ENCODE assay signal across 15 mouse cellular contexts in the genomic region with DNA sequence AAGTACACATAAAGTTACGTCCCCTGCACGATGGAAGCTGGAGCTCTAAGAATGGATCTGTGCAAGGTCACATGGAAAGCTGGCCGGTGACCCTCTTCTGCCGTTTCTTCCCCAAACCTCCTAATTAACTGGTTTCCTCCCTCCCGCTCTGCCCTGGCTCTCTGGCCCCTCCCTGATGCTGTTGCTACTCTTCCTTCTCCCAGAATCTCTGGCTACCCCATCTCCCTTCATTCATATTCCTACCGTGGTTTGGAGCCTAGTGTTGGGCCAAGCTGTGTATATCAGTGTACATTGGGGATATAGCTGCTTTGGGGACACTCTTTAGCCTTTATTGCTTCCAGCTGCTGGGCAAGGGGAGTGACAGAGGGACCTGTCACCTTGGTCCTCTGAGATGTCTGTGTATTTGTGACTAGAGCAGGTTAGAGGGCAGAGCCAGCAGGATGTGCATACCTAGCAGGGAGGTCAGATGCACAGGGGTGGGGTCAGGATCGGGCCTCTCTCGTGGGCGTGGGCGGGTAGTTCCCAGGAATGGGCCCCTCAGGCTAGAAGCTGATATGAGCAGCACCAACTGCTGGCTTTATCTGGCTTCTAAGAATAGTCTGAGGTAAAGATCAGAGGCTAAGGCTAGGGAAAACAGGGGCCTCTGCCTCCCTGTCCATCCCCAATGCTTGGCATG. TPM values are rescaled to one million over a fixed set of nuclear protein-coding genes. Genes with fewer than 3 reads are reported as not detected.
DNase-seq lines count a peak whose midpoint lies in the region; ATAC-seq and TF ChIP-seq lines count a peak whose summit lies in the region.
"Had no signal": no experiment of that assay in that cellular context is flagged by ENCODE, and none has a peak within 500 bp of the region (broad histone marks: within the 10 kb centered on the region; RNA-seq: fewer than 3 reads in every experiment).

No protein-coding gene starts in this region.

- DNase-seq in lung, embryonic 14.5 days, result no peak
- no peak for DNase-seq in lung, adult 18-20 months
- DNase-seq: adrenal gland, adult 8-10 months; cerebellum, adult 9-10 months; gastrocnemius, postnatal 10 days; left cerebral cortex, postnatal 4 days; thymus, postnatal 14 days had no signal

- TF ChIP-seq CTCF in lung, embryonic 14.5 days (IDR thresholded peaks at IDR 0.05; ENCODE audit: low read depth), result no peak
- TF ChIP-seq CTCF in intestine, postnatal 0 days (IDR thresholded peaks at IDR 0.05; ENCODE audit: low read depth), result no peak

- no peaks in the 10 kb centered on the region for H3K36me3 ChIP-seq in lung, embryonic 14.5 days (ENCODE audit: insufficient read depth)
- H3K36me3 ChIP-seq in intestine, postnatal 0 days (ENCODE audit: control insufficient read depth, insufficient read depth), result no peaks in the 10 kb centered on the region
- H3K36me3 ChIP-seq in stomach, embryonic 15.5 days, result no peaks in the 10 kb centered on the region
- H3K36me3 ChIP-seq in hindbrain, embryonic 12.5 days, result no peaks in the 10 kb centered on the region
- H3K36me3 ChIP-seq: neural tube, embryonic 15.5 days had no signal

- H3K4me2 ChIP-seq in lung, embryonic 14.5 days, result no peak overlapping the region
- H3K4me2 ChIP-seq in intestine, postnatal 0 days (replicated peaks; ENCODE audit: low read depth), result 0 out of 2 replicates have a peak overlapping the region, but pooled peaks have one; percentile 10
- H3K4me2 ChIP-seq in stomach, embryonic 15.5 days, result peak overlapping the region; percentile 10; the same call in 1 of the 2 replicates
- H3K4me2 ChIP-seq in hindbrain, embryonic 12.5 days (replicated peaks), result no peak overlapping the region
- H3K4me2 ChIP-seq: neural tube, embryonic 15.5 days had no signal

- peak; percentile 49; the same call in 1 of the 2 replicates for ATAC-seq in lung, embryonic 14.5 days (ENCODE audit: insufficient read depth)
- ATAC-seq in common myeloid progenitor, adult 5-6 weeks (replicated peaks; ENCODE audit: low read depth, poor library complexity, severe bottlenecking), result peak; percentile 43; the same call in 1 of the 2 replicates
- peak; percentile 80 for ATAC-seq in intestine, postnatal 0 days
- peak; percentile 91 for ATAC-seq in stomach, embryonic 15.5 days (ENCODE audit: insufficient read depth, low FRiP score, low read depth)
- no peak for ATAC-seq in hindbrain, embryonic 12.5 days (ENCODE audit: low FRiP score)
- ATAC-seq in cerebellum, adult (ENCODE audit: insufficient number of reproducible peaks, low FRiP score, low TSS enrichment), result no peak
- ATAC-seq: hindbrain, postnatal 0 days had no signal

- no peaks in the 10 kb centered on the region for H3K4me1 ChIP-seq in lung, embryonic 14.5 days (ENCODE audit: insufficient read depth)
- peaks cover 5% of the 10 kb centered on the region; the same call in 1 of the 2 replicates for H3K4me1 ChIP-seq in intestine, postnatal 0 days (replicated peaks; ENCODE audit: control insufficient read depth, insufficient read depth, low read length)
- H3K4me1 ChIP-seq in stomach, embryonic 15.5 days, result no peaks in the 10 kb centered on the region
- no peaks in the 10 kb centered on the region for H3K4me1 ChIP-seq in hindbrain, embryonic 12.5 days
- H3K4me1 ChIP-seq: neural tube, embryonic 15.5 days had no signal

- H3K9ac ChIP-seq in lung, embryonic 14.5 days, result no peak overlapping the region
- H3K9ac ChIP-seq in intestine, postnatal 0 days (ENCODE audit: low read depth, low read length), result no peak overlapping the region
- H3K9ac ChIP-seq in stomach, embryonic 15.5 days, result no peak overlapping the region
- no peak overlapping the region for H3K9ac ChIP-seq in hindbrain, embryonic 12.5 days
- H3K9ac ChIP-seq: neural tube, embryonic 15.5 days had no signal

- no peak overlapping the region for H3K27ac ChIP-seq in lung, embryonic 14.5 days (ENCODE audit: low read depth)
- peak overlapping the region; percentile 79 for H3K27ac ChIP-seq in intestine, postnatal 0 days (ENCODE audit: low read depth, low read length)
- H3K27ac ChIP-seq in stomach, embryonic 15.5 days, result no peak overlapping the region
- no peak overlapping the region for H3K27ac ChIP-seq in hindbrain, embryonic 12.5 days
- H3K27ac ChIP-seq: hindbrain, postnatal 0 days; neural tube, embryonic 15.5 days had no signal

- H3K9me3 ChIP-seq in lung, embryonic 14.5 days (ENCODE audit: low read depth, low read length), result no peaks in the 10 kb centered on the region
- H3K9me3 ChIP-seq in intestine, postnatal 0 days (ENCODE audit: control insufficient read depth), result no peaks in the 10 kb centered on the region
- no peaks in the 10 kb centered on the region for H3K9me3 ChIP-seq in stomach, embryonic 15.5 days
- no peaks in the 10 kb centered on the region for H3K9me3 ChIP-seq in hindbrain, embryonic 12.5 days (replicated peaks)
- H3K9me3 ChIP-seq: neural tube, embryonic 15.5 days had no signal

- WGBS in lung, embryonic 14.5 days, result 37% methylated on average over 10 of the region's 10 CpGs
- 27% methylated on average over 10 of the region's 10 CpGs for WGBS in intestine, postnatal 0 days
- WGBS in stomach, embryonic 15.5 days, result 31% methylated on average over 10 of the region's 10 CpGs
- WGBS in hindbrain, embryonic 12.5 days, result 62% methylated on average over 10 of the region's 10 CpGs

- H3K4me3 ChIP-seq in lung, embryonic 14.5 days (ENCODE audit: low read depth, low read length), result no peak overlapping the region
- H3K4me3 ChIP-seq in intestine, postnatal 0 days (ENCODE audit: low read depth, low read length), result no peak overlapping the region
- no peak overlapping the region for H3K4me3 ChIP-seq in stomach, embryonic 15.5 days (replicated peaks)
- H3K4me3 ChIP-seq in hindbrain, embryonic 12.5 days, result no peak overlapping the region
- H3K4me3 ChIP-seq: megakaryocyte, embryonic 14.5 days; neural tube, embryonic 15.5 days had no signal

- H3K27me3 ChIP-seq in lung, embryonic 14.5 days (ENCODE audit: insufficient read depth, low read length), result no peaks in the 10 kb centered on the region
- no peaks in the 10 kb centered on the region for H3K27me3 ChIP-seq in intestine, postnatal 0 days (replicated peaks; ENCODE audit: control insufficient read depth, insufficient read depth, low read length)
- no peaks in the 10 kb centered on the region for H3K27me3 ChIP-seq in stomach, embryonic 15.5 days (replicated peaks)
- no peaks in the 10 kb centered on the region for H3K27me3 ChIP-seq in hindbrain, embryonic 12.5 days
- H3K27me3 ChIP-seq: neural tube, embryonic 15.5 days had no signal

RNA-seq across cellular contexts. Expression of gene Myh7b, which starts 6.3 kb away (rescaled TPM):
- 0.32 and 0.36 TPM in 2 replicates for polyA plus RNA-seq in lung, embryonic 14.5 days (2014; fragmentation: Nextera tagmentation; extraction: Ambion mirVana)
- 0.05 TPM in 1 of 2 replicates, not detected in the other for total RNA-seq in common myeloid progenitor, adult 5-6 weeks (2017)
- 2.7 and 2.8 TPM in 2 replicates for polyA plus RNA-seq in intestine, postnatal 0 days (2015; fragmentation: Nextera tagmentation; extraction: Ambion mirVana)
- 0.71 and 0.86 TPM in 2 replicates for polyA plus RNA-seq in stomach, embryonic 15.5 days (2015; fragmentation: Nextera tagmentation; extraction: Ambion mirVana)
- 0.61 and 1.6 TPM in 2 replicates for polyA plus RNA-seq in hindbrain, embryonic 12.5 days (2016; fragmentation: Nextera tagmentation; extraction: Ambion mirVana)

RNA-seq across cellular contexts. Expression of gene Gss, which starts 12.1 kb away (rescaled TPM):
- polyA plus RNA-seq in lung, embryonic 14.5 days (2014; fragmentation: Nextera tagmentation; extraction: Ambion mirVana), result 22.0 TPM in 2 replicates
- total RNA-seq in common myeloid progenitor, adult 5-6 weeks (2017), result 18.4 and 22.5 TPM in 2 replicates
- polyA plus RNA-seq in intestine, postnatal 0 days (2015; fragmentation: Nextera tagmentation; extraction: Ambion mirVana), result 210 and 219 TPM in 2 replicates
- 43.4 and 43.9 TPM in 2 replicates for polyA plus RNA-seq in stomach, embryonic 15.5 days (2015; fragmentation: Nextera tagmentation; extraction: Ambion mirVana)
- polyA plus RNA-seq in hindbrain, embryonic 12.5 days (2016; fragmentation: Nextera tagmentation; extraction: Ambion mirVana), result 17.0 and 18.3 TPM in 2 replicates

Comparison
In these comparisons a context has a peak if more than half of its experiments do, and no peak if none do; other contexts are left out.
1. ATAC-seq: peak in lung, embryonic 14.5 days (single experiment), common myeloid progenitor, adult 5-6 weeks (single experiment), intestine, postnatal 0 days (single experiment) and stomach, embryonic 15.5 days (single experiment); none in hindbrain, embryonic 12.5 days (single experiment) and cerebellum, adult (single experiment).
2. H3K4me2 ChIP-seq: peak in intestine, postnatal 0 days (single experiment) and stomach, embryonic 15.5 days (single experiment); none in lung, embryonic 14.5 days (single experiment) and hindbrain, embryonic 12.5 days (single experiment).